9 mouse cellular contexts compared by ENCODE assay signal in genomic region chr13:33934743-33935142, GRCm38 (mm10). TPM values are rescaled to one million over a fixed set of nuclear protein-coding genes. Genes with fewer than 3 reads are reported as not detected.
DNase-seq lines count a peak whose midpoint lies in the region; ATAC-seq lines count a peak whose summit lies in the region.
"Had no signal": no experiment of that assay in that cellular context is flagged by ENCODE, and none has a peak within 500 bp of the region (broad histone marks: within the 10 kb centered on the region; RNA-seq: fewer than 3 reads in every experiment).

No protein-coding gene starts in this region.

- peaks cover 10% of the 10 kb centered on the region for H3K4me1 ChIP-seq in hindbrain, embryonic 13.5 days (replicated peaks)
- peaks cover 13% of the 10 kb centered on the region for H3K4me1 ChIP-seq in hindbrain, embryonic 10.5 days (replicated peaks)
- H3K4me1 ChIP-seq in heart, embryonic 13.5 days = peaks cover 27% of the 10 kb centered on the region
- H3K4me1 ChIP-seq in lung, embryonic 16.5 days (replicated peaks; ENCODE audit: control insufficient read depth, insufficient read depth, low read length) = peaks cover 12% of the 10 kb centered on the region; the same call in 1 of the 2 replicates

- no peak for ATAC-seq in hindbrain, embryonic 13.5 days (ENCODE audit: low FRiP score)
- ATAC-seq in heart, embryonic 13.5 days (ENCODE audit: extremely low read depth, insufficient number of reproducible peaks, low FRiP score, low TSS enrichment) = no peak
- ATAC-seq in lung, embryonic 16.5 days (ENCODE audit: low read depth) = no peak

- WGBS in hindbrain, embryonic 13.5 days = 85% methylated on average over 6 of the region's 6 CpGs
- WGBS in hindbrain, embryonic 10.5 days = 75% methylated on average over 6 of the region's 6 CpGs
- WGBS in heart, embryonic 13.5 days = 65% methylated on average over 6 of the region's 6 CpGs
- 65% methylated on average over 6 of the region's 6 CpGs for WGBS in lung, embryonic 16.5 days

- DNase-seq in hindbrain, embryonic 10.5 days (ENCODE audit: low spot score) = no peak
- DNase-seq in adrenal gland, adult 8-10 months = peak; percentile 77
- DNase-seq in thymus, adult 18-20 months = no peak
- no peak for DNase-seq in adipocyte (ENCODE audit: low spot score)
- no peak for DNase-seq in spleen, adult 18-20 months

- H3K27me3 ChIP-seq in hindbrain, embryonic 13.5 days = no peaks in the 10 kb centered on the region
- H3K27me3 ChIP-seq in hindbrain, embryonic 10.5 days (ENCODE audit: insufficient read depth, poor library complexity, severe bottlenecking) = peaks cover 5% of the 10 kb centered on the region
- H3K27me3 ChIP-seq in heart, embryonic 13.5 days (replicated peaks) = no peaks in the 10 kb centered on the region
- H3K27me3 ChIP-seq in lung, embryonic 16.5 days (ENCODE audit: control insufficient read depth, insufficient read depth, low read depth, low read length) = no peaks in the 10 kb centered on the region

- H3K9me3 ChIP-seq in hindbrain, embryonic 13.5 days = no peaks in the 10 kb centered on the region
- no peaks in the 10 kb centered on the region for H3K9me3 ChIP-seq in hindbrain, embryonic 10.5 days
- no peaks in the 10 kb centered on the region for H3K9me3 ChIP-seq in heart, embryonic 13.5 days
- H3K9me3 ChIP-seq in lung, embryonic 16.5 days (ENCODE audit: control insufficient read depth, low read length) = no peaks in the 10 kb centered on the region
- H3K9me3 ChIP-seq: midbrain, embryonic 12.5 days had no signal

- peak overlapping the region; percentile 89 for H3K4me2 ChIP-seq in hindbrain, embryonic 13.5 days
- H3K4me2 ChIP-seq in heart, embryonic 13.5 days = peak overlapping the region; percentile 81
- peak overlapping the region; percentile 84 for H3K4me2 ChIP-seq in lung, embryonic 16.5 days (ENCODE audit: low read depth, low read length)

- no peak overlapping the region for H3K27ac ChIP-seq in hindbrain, embryonic 13.5 days
- H3K27ac ChIP-seq in hindbrain, embryonic 10.5 days = no peak overlapping the region
- no peak overlapping the region for H3K27ac ChIP-seq in heart, embryonic 13.5 days (replicated peaks)
- no peak overlapping the region for H3K27ac ChIP-seq in lung, embryonic 16.5 days (ENCODE audit: low read length)
- H3K27ac ChIP-seq: midbrain, embryonic 12.5 days had no signal

- peaks cover 6% of the 10 kb centered on the region for H3K36me3 ChIP-seq in hindbrain, embryonic 13.5 days
- no peaks in the 10 kb centered on the region for H3K36me3 ChIP-seq in hindbrain, embryonic 10.5 days
- H3K36me3 ChIP-seq in heart, embryonic 13.5 days = peaks cover 12% of the 10 kb centered on the region
- peaks cover 5% of the 10 kb centered on the region; the same call in 1 of the 2 replicates for H3K36me3 ChIP-seq in lung, embryonic 16.5 days (ENCODE audit: control insufficient read depth, insufficient read depth, low read length)
- H3K36me3 ChIP-seq: midbrain, embryonic 12.5 days had no signal

- 0 out of 2 replicates have a peak overlapping the region, but pooled peaks have one; percentile 60 for H3K4me3 ChIP-seq in hindbrain, embryonic 13.5 days
- H3K4me3 ChIP-seq in hindbrain, embryonic 10.5 days = no peak overlapping the region
- H3K4me3 ChIP-seq in heart, embryonic 13.5 days = peak overlapping the region; percentile 84
- H3K4me3 ChIP-seq in lung, embryonic 16.5 days (ENCODE audit: low read length) = peak overlapping the region; percentile 82

- no peak overlapping the region for H3K9ac ChIP-seq in hindbrain, embryonic 13.5 days
- H3K9ac ChIP-seq in heart, embryonic 13.5 days = peak overlapping the region; percentile 93
- H3K9ac ChIP-seq in lung, embryonic 16.5 days (ENCODE audit: low read length) = peak overlapping the region; percentile 87; the same call in 1 of the 2 replicates

RNA-seq across cellular contexts. Expression of gene Serpinb6c, which starts 29.2 kb away (rescaled TPM):
- polyA plus RNA-seq in hindbrain, embryonic 13.5 days (2015; fragmentation: Nextera tagmentation; extraction: Ambion mirVana) = 0.21 and 0.25 TPM in 2 replicates
- not detected in 2 replicates for polyA plus RNA-seq in hindbrain, embryonic 10.5 days (2016; fragmentation: Nextera tagmentation; extraction: Ambion mirVana)
- total RNA-seq in adrenal gland, adult 8-10 months (2022) = under 1 TPM in 3 of 4 experiments, not detected in 1; 0.38 to 0.91 (median 0.61) TPM
- not detected in 2 replicates for polyA plus RNA-seq in heart, embryonic 13.5 days (2015; fragmentation: Nextera tagmentation; extraction: Ambion mirVana)
- not detected in 2 replicates for polyA plus RNA-seq in lung, embryonic 16.5 days (2015; fragmentation: Nextera tagmentation; extraction: Ambion mirVana)
- polyA plus RNA-seq: midbrain, embryonic 12.5 days had no signal

RNA-seq across cellular contexts. Expression of gene Nqo2, which starts 29.7 kb away (rescaled TPM):
- 9.0 and 10.3 TPM in 2 replicates for polyA plus RNA-seq in hindbrain, embryonic 13.5 days (2015; fragmentation: Nextera tagmentation; extraction: Ambion mirVana)
- polyA plus RNA-seq in hindbrain, embryonic 10.5 days (2016; fragmentation: Nextera tagmentation; extraction: Ambion mirVana) = 19.2 and 26.2 TPM in 2 replicates
- total RNA-seq in adrenal gland, adult 8-10 months (2022) = 10 to 100 TPM; 38.0 to 67.6 (median 52.9) TPM
- polyA plus RNA-seq in heart, embryonic 13.5 days (2015; fragmentation: Nextera tagmentation; extraction: Ambion mirVana) = 23.7 and 29.7 TPM in 2 replicates
- 30.8 and 33.8 TPM in 2 replicates for polyA plus RNA-seq in lung, embryonic 16.5 days (2015; fragmentation: Nextera tagmentation; extraction: Ambion mirVana)
